ENCODE assay signal across 8 mouse cellular contexts in genomic region chr17:32235534-32236191, GRCm38 (mm10). TPM values are rescaled to one million over a fixed set of nuclear protein-coding genes. Genes with fewer than 3 reads are reported as not detected.
DNase-seq lines count a peak whose midpoint lies in the region; ATAC-seq and TF ChIP-seq lines count a peak whose summit lies in the region.

No protein-coding gene starts in this region.

- peaks cover 14% of the 10 kb centered on the region for H3K4me1 ChIP-seq in forebrain, embryonic 10.5 days
- peaks cover 2% of the 10 kb centered on the region; the same call in 1 of the 2 replicates for H3K4me1 ChIP-seq in forebrain, embryonic 11.5 days (replicated peaks; ENCODE audit: control insufficient read depth, insufficient read depth, low read length)
- H3K4me1 ChIP-seq in embryonic facial prominence, embryonic 14.5 days (ENCODE audit: control insufficient read depth, insufficient read depth, low read length) = peaks cover 9% of the 10 kb centered on the region
- H3K4me1 ChIP-seq in heart, embryonic 11.5 days (ENCODE audit: control insufficient read depth, insufficient read depth, low read length) = peaks cover 17% of the 10 kb centered on the region
- H3K4me1 ChIP-seq in kidney, postnatal 0 days (replicated peaks; ENCODE audit: insufficient read depth, low read length) = no peaks in the 10 kb centered on the region

- no peak overlapping the region for H3K27ac ChIP-seq in forebrain, embryonic 10.5 days
- no peak overlapping the region for H3K27ac ChIP-seq in forebrain, embryonic 11.5 days (ENCODE audit: low read depth, low read length)
- H3K27ac ChIP-seq in embryonic facial prominence, embryonic 14.5 days (replicated peaks; ENCODE audit: low read depth, low read length) = peak overlapping the region; percentile 49; the same call in 1 of the 2 replicates
- H3K27ac ChIP-seq in heart, embryonic 11.5 days (ENCODE audit: low read depth, low read length) = peak overlapping the region; percentile 54; the same call in 1 of the 2 replicates
- H3K27ac ChIP-seq in kidney, postnatal 0 days = no peak overlapping the region; the same call in 1 of the 2 replicates

- ATAC-seq in forebrain, embryonic 11.5 days (replicated peaks; ENCODE audit: low FRiP score) = no peak
- ATAC-seq in embryonic facial prominence, embryonic 14.5 days (ENCODE audit: low read depth) = peak; percentile 91
- no peak for ATAC-seq in heart, embryonic 11.5 days (replicated peaks; ENCODE audit: insufficient number of reproducible peaks, low FRiP score, low TSS enrichment)
- ATAC-seq in kidney, postnatal 0 days (replicated peaks; ENCODE audit: low FRiP score, low read depth) = no peak

- H3K36me3 ChIP-seq in forebrain, embryonic 10.5 days (replicated peaks) = peaks cover 40% of the 10 kb centered on the region
- no peaks in the 10 kb centered on the region; the same call in 1 of the 2 replicates for H3K36me3 ChIP-seq in forebrain, embryonic 11.5 days (ENCODE audit: control insufficient read depth, insufficient read depth, low read length)
- peaks cover 5% of the 10 kb centered on the region; the same call in 1 of the 2 replicates for H3K36me3 ChIP-seq in embryonic facial prominence, embryonic 14.5 days (ENCODE audit: control insufficient read depth, insufficient read depth, low read length)
- no peaks in the 10 kb centered on the region; the same call in 1 of the 2 replicates for H3K36me3 ChIP-seq in heart, embryonic 11.5 days (ENCODE audit: control insufficient read depth, insufficient read depth, low read length)
- H3K36me3 ChIP-seq in kidney, postnatal 0 days (ENCODE audit: insufficient read depth, low read length) = no peaks in the 10 kb centered on the region

- H3K4me2 ChIP-seq in forebrain, embryonic 11.5 days (ENCODE audit: low read depth, low read length, severe bottlenecking) = no peak overlapping the region
- no peak overlapping the region for H3K4me2 ChIP-seq in embryonic facial prominence, embryonic 14.5 days (ENCODE audit: low read depth, low read length)
- no peak overlapping the region for H3K4me2 ChIP-seq in heart, embryonic 11.5 days
- H3K4me2 ChIP-seq in kidney, postnatal 0 days (ENCODE audit: low read length) = no peak overlapping the region

- 72% methylated on average over 5 of the region's 5 CpGs for WGBS in forebrain, embryonic 10.5 days
- WGBS in forebrain, embryonic 11.5 days = 67% methylated on average over 5 of the region's 5 CpGs
- 41% methylated on average over 5 of the region's 5 CpGs for WGBS in embryonic facial prominence, embryonic 14.5 days
- 79% methylated on average over 5 of the region's 5 CpGs for WGBS in heart, embryonic 11.5 days (ENCODE audit: insufficient replicate concordance)
- 60% methylated on average over 5 of the region's 5 CpGs for WGBS in kidney, postnatal 0 days

- no peak overlapping the region for H3K9ac ChIP-seq in forebrain, embryonic 11.5 days (ENCODE audit: low read length)
- no peak overlapping the region for H3K9ac ChIP-seq in embryonic facial prominence, embryonic 14.5 days (ENCODE audit: low read depth, low read length)
- no peak overlapping the region for H3K9ac ChIP-seq in heart, embryonic 11.5 days (ENCODE audit: low read depth, low read length)
- 0 out of 2 replicates have a peak overlapping the region, but pooled peaks have one; percentile 40 for H3K9ac ChIP-seq in kidney, postnatal 0 days (ENCODE audit: low read depth, low read length)

- H3K9me3 ChIP-seq in forebrain, embryonic 10.5 days = no peaks in the 10 kb centered on the region
- H3K9me3 ChIP-seq in forebrain, embryonic 11.5 days (ENCODE audit: control insufficient read depth, low read length) = no peaks in the 10 kb centered on the region
- H3K9me3 ChIP-seq in embryonic facial prominence, embryonic 14.5 days (ENCODE audit: control insufficient read depth, low read length) = no peaks in the 10 kb centered on the region
- H3K9me3 ChIP-seq in heart, embryonic 11.5 days (replicated peaks; ENCODE audit: control insufficient read depth, low read length) = no peaks in the 10 kb centered on the region
- H3K9me3 ChIP-seq in kidney, postnatal 0 days (replicated peaks; ENCODE audit: low read length) = no peaks in the 10 kb centered on the region

- DNase-seq in forebrain, embryonic 10.5 days (ENCODE audit: extremely low spot score, low spot score) = peak; percentile 24
- no peak for DNase-seq in forebrain, embryonic 11.5 days (ENCODE audit: low spot score)
- peak; percentile 91 for DNase-seq in embryonic facial prominence, embryonic 14.5 days (ENCODE audit: low spot score)
- peak; percentile 24 for DNase-seq in kidney, postnatal 0 days (ENCODE audit: low spot score)
- DNase-seq in lung, adult 18-20 months = peak; percentile 29 to 50
- peak; percentile 68 for DNase-seq in retina, postnatal 1 day
- DNase-seq in spleen, postnatal 10 days (ENCODE audit: low spot score in 2 of 2) = no peak

- TF ChIP-seq CTCF in kidney, postnatal 0 days (IDR thresholded peaks at IDR 0.05; ENCODE audit: low read depth) = no peak

- H3K27me3 ChIP-seq in forebrain, embryonic 10.5 days (ENCODE audit: poor library complexity, severe bottlenecking) = no peaks in the 10 kb centered on the region
- no peaks in the 10 kb centered on the region for H3K27me3 ChIP-seq in forebrain, embryonic 11.5 days (ENCODE audit: control insufficient read depth, insufficient read depth, low read length)
- H3K27me3 ChIP-seq in embryonic facial prominence, embryonic 14.5 days (replicated peaks; ENCODE audit: control insufficient read depth, insufficient read depth, low read length) = no peaks in the 10 kb centered on the region
- H3K27me3 ChIP-seq in heart, embryonic 11.5 days (ENCODE audit: control insufficient read depth, insufficient read depth, low read length) = no peaks in the 10 kb centered on the region
- H3K27me3 ChIP-seq in kidney, postnatal 0 days (ENCODE audit: insufficient read depth, low read length) = no peaks in the 10 kb centered on the region

- no peak overlapping the region for H3K4me3 ChIP-seq in forebrain, embryonic 10.5 days
- no peak overlapping the region for H3K4me3 ChIP-seq in forebrain, embryonic 11.5 days (ENCODE audit: low read depth, low read length)
- H3K4me3 ChIP-seq in embryonic facial prominence, embryonic 14.5 days (ENCODE audit: low read depth, low read length) = no peak overlapping the region
- no peak overlapping the region for H3K4me3 ChIP-seq in heart, embryonic 11.5 days (ENCODE audit: low read depth, low read length)
- no peak overlapping the region for H3K4me3 ChIP-seq in kidney, postnatal 0 days (replicated peaks; ENCODE audit: low read depth, low read length)

RNA-seq across cellular contexts. Expression of gene Ephx3, which starts 46.3 kb away (rescaled TPM):
- 0.09 and 0.20 TPM in 2 replicates for polyA plus RNA-seq in forebrain, embryonic 10.5 days (2016; fragmentation: Nextera tagmentation; extraction: Ambion mirVana)
- 0.13 and 0.23 TPM in 2 replicates for polyA plus RNA-seq in forebrain, embryonic 11.5 days (2014; fragmentation: Nextera tagmentation; extraction: Ambion mirVana)
- polyA plus RNA-seq in embryonic facial prominence, embryonic 14.5 days (2014; fragmentation: Nextera tagmentation; extraction: Ambion mirVana) = 1.9 and 2.6 TPM in 2 replicates
- polyA plus RNA-seq in heart, embryonic 11.5 days (2014; fragmentation: Nextera tagmentation; extraction: Ambion mirVana) = not detected in 2 replicates
- polyA plus RNA-seq in kidney, postnatal 0 days (2015; fragmentation: Nextera tagmentation; extraction: Ambion mirVana) = 0.18 and 0.30 TPM in 2 replicates

RNA-seq across cellular contexts. Expression of gene Brd4, which starts 48.9 kb away (rescaled TPM):
- polyA plus RNA-seq in forebrain, embryonic 10.5 days (2016; fragmentation: Nextera tagmentation; extraction: Ambion mirVana) = 112 and 113 TPM in 2 replicates
- polyA plus RNA-seq in forebrain, embryonic 11.5 days (2014; fragmentation: Nextera tagmentation; extraction: Ambion mirVana) = 130 and 143 TPM in 2 replicates
- 87.5 and 89.8 TPM in 2 replicates for polyA plus RNA-seq in embryonic facial prominence, embryonic 14.5 days (2014; fragmentation: Nextera tagmentation; extraction: Ambion mirVana)
- polyA plus RNA-seq in heart, embryonic 11.5 days (2014; fragmentation: Nextera tagmentation; extraction: Ambion mirVana) = 67.1 and 76.2 TPM in 2 replicates
- polyA plus RNA-seq in kidney, postnatal 0 days (2015; fragmentation: Nextera tagmentation; extraction: Ambion mirVana) = 55.5 and 58.4 TPM in 2 replicates

Comparison
In these comparisons a context has a peak if more than half of its experiments do, and no peak if none do; other contexts are left out.
1. DNase-seq: peak in forebrain, embryonic 10.5 days (single experiment), embryonic facial prominence, embryonic 14.5 days (single experiment), kidney, postnatal 0 days (single experiment), lung, adult 18-20 months (2 of 2) and retina, postnatal 1 day (single experiment); none in forebrain, embryonic 11.5 days (single experiment) and spleen, postnatal 10 days (0 of 2).
2. H3K27ac ChIP-seq: peak in embryonic facial prominence, embryonic 14.5 days (single experiment) and heart, embryonic 11.5 days (single experiment); none in forebrain, embryonic 10.5 days (single experiment), forebrain, embryonic 11.5 days (single experiment) and kidney, postnatal 0 days (single experiment).